ENCODE assay signal across 8 mouse cellular contexts in the genomic region with DNA sequence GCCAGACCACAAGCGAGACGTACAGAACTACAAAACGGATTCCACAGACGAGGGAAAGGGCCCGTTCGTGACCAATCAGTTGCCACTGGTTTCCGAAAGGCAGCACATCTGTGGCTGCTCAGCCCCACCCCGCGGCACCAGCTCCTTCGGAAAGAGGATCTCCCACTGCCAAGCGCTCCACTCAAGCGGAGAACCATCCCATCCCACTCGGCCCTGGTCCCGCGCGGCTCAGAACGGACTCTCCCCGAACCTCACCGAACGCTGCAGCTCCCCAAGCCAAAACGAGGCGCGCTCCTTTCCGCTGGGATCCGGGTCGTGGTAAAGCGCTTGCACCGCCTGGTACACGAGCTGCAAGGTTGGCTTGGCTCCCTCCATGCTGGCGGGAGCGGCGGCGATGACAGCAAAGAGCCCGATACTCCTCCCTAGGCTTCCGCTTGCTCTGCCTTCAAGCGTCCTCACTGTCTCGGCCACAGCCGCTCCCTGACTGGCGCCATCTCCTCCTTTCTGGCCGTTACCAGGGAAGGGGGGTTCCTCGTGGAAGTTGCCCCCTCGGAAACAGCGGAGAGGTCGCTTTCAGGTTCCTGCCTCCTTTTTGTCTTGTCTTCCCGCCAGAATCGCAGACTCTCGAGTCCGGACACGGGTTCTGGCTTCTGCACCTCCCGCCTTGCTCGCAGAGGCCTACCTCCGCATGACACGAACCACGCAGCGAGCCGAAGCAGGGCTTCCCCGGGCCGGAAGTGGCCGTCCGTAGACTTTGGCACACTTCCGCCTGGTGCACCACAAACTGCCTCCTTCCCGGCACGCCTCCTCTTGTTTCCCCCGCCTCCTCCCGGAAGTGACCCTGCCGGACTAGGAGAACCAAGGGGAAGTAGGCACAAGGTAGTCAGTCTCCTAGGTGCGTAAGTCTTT. TPM values are rescaled to one million over a fixed set of nuclear protein-coding genes. Genes with fewer than 3 reads are reported as not detected.
DNase-seq lines count a peak whose midpoint lies in the region; ATAC-seq lines count a peak whose summit lies in the region.

A gene (minus strand): TSS at position 777 of the 909 bp plus-strand sequence.

- H3K4me2 ChIP-seq in forebrain, embryonic 14.5 days (ENCODE audit: low read length) = peak within 1 kb of the TSS; percentile 80
- H3K4me2 ChIP-seq in neural tube, embryonic 15.5 days = peak within 1 kb of the TSS; percentile 78

- DNase-seq in ES-CJ7 (ENCODE audit: low read depth, low spot score) = peak; percentile 97
- DNase-seq in cerebellum, adult 11 months = peak; percentile 91
- peak; percentile 96 for DNase-seq in forebrain, embryonic 14.5 days (ENCODE audit: low spot score)
- peak; percentile 91 to 94 for DNase-seq in heart, postnatal 14 days
- peak; percentile 93 for DNase-seq in layer of hippocampus, adult 11-12 months (ENCODE audit: low spot score)
- DNase-seq in lung, adult 18-20 months = peak; percentile 96
- peak; percentile 95 for DNase-seq in testis, postnatal 14 days (ENCODE audit: low spot score)

- H3K27ac ChIP-seq in forebrain, embryonic 14.5 days (ENCODE audit: low read depth, low read length) = peak within 1 kb of the TSS; percentile 80
- peak within 1 kb of the TSS; percentile 96 for H3K27ac ChIP-seq in neural tube, embryonic 15.5 days (replicated peaks)

- H3K4me1 ChIP-seq in forebrain, embryonic 14.5 days (ENCODE audit: control insufficient read depth, insufficient read depth, low read length) = peaks cover 10% of the 10 kb centered on the region
- H3K4me1 ChIP-seq in neural tube, embryonic 15.5 days = peaks cover 22% of the 10 kb centered on the region

- H3K27me3 ChIP-seq in forebrain, embryonic 14.5 days (replicated peaks; ENCODE audit: control insufficient read depth, insufficient read depth, low read length) = no peaks in the 10 kb centered on the region; the same call in 1 of the 2 replicates
- no peaks in the 10 kb centered on the region for H3K27me3 ChIP-seq in neural tube, embryonic 15.5 days (replicated peaks)

- peak within 1 kb of the TSS; percentile 96 for H3K4me3 ChIP-seq in forebrain, embryonic 14.5 days (ENCODE audit: low read depth, low read length)
- peak within 1 kb of the TSS; percentile 100 for H3K4me3 ChIP-seq in neural tube, embryonic 15.5 days (replicated peaks)

- H3K9me3 ChIP-seq in forebrain, embryonic 14.5 days (replicated peaks; ENCODE audit: control insufficient read depth, low read length) = no peaks in the 10 kb centered on the region
- H3K9me3 ChIP-seq in neural tube, embryonic 15.5 days (replicated peaks) = no peaks in the 10 kb centered on the region; the same call in 1 of the 2 replicates

- ATAC-seq in forebrain, embryonic 14.5 days = peak; percentile 98
- ATAC-seq in neural tube, embryonic 15.5 days (ENCODE audit: low FRiP score) = peak; percentile 97

- H3K36me3 ChIP-seq in forebrain, embryonic 14.5 days (ENCODE audit: control insufficient read depth, insufficient read depth, low read length) = no peaks in the 10 kb centered on the region
- H3K36me3 ChIP-seq in neural tube, embryonic 15.5 days = no peaks in the 10 kb centered on the region

- intact Hi-C loops in heart, postnatal 14 days (cut with DNase I) = no loop called here

- H3K9ac ChIP-seq in forebrain, embryonic 14.5 days (ENCODE audit: low read length) = peak within 1 kb of the TSS; percentile 94
- H3K9ac ChIP-seq in neural tube, embryonic 15.5 days (replicated peaks) = peak within 1 kb of the TSS; percentile 94

- under 1% methylated on average over 66 of the region's 67 CpGs for WGBS in forebrain, embryonic 14.5 days
- WGBS in neural tube, embryonic 15.5 days = under 1% methylated on average over 66 of the region's 67 CpGs

RNA-seq across cellular contexts. Expression of the gene that starts here (rescaled TPM):
- 97.5 and 105 TPM in 2 replicates for polyA plus RNA-seq in forebrain, embryonic 14.5 days (2014; fragmentation: Nextera tagmentation; extraction: Ambion mirVana)
- 10 to 100 TPM; 37.8 to 43.3 TPM for total RNA-seq in heart, postnatal 14 days (2021)
- 74.9 and 84.0 TPM in 2 replicates for polyA plus RNA-seq in neural tube, embryonic 15.5 days (2015; fragmentation: Nextera tagmentation; extraction: Ambion mirVana)

Comparison
In these comparisons a context has a peak if more than half of its experiments do, and no peak if none do; other contexts are left out.
1. Peak in every context shown above with its lines: DNase-seq, ATAC-seq, H3K4me3 ChIP-seq and H3K27ac ChIP-seq.